Mouse (Mus musculus): Measurements from ENCODE around the gene Pym1.

DNA sequence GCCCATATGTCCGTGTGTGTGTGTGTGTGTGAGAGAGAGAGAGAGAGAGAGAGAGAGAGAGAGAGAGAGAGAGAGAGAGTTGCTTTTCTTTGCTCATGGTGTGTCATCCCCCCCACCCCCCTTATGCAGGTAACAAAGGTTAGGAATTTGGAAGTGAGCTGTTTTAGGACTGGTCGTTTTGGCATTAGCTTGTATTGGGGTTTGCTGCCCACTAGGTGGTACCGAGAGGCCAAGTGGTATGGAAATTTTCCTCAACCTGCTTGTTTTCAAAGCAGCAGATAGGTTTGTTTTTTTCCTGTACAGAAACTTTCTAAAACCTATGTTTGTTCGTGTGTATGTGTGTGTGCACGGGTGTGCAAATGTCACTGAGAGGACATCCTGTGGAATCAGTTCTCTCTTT, 26.0 kb downstream of the Pym1 start:
- peak; percentile 66 for TF ChIP-seq CTCF (IDR thresholded peaks at IDR 0.05; ENCODE audit: low read depth)
- no peak for TF ChIP-seq EP300 (optimal IDR thresholded peaks at IDR 0.05)

Measured in stomach, postnatal 0 days (tissue).